Mouse (Mus musculus) left cerebral cortex, postnatal 36 days (tissue): ENCODE measurements around the gene Gli3. TPM values are rescaled to one million over a fixed set of nuclear protein-coding genes. Genes with fewer than 3 reads are reported as not detected.

Experiments
- DNase-seq, 2 experiments: peaks; one replicate each; pipeline ENCODE4 v3.0.0; 2021 to 2022; ENCODE audit warnings: low spot score in 2 of 2, mixed read lengths in 1 of 2
- intact Hi-C: fragments of 180-260 bp; cut with DNase I; formaldehyde crosslinking; loops from one replicate; pipeline ENCODE4 v1.15.1; 2025
- total RNA-seq, 2 experiments: library from RNA; stranded (reverse); gene quantifications; 2 replicates each; pipeline ENCODE4 v1.2.3; 2021

Gene Gli3
- total RNA-seq, 2 experiments from 2014 or later: 9.3 to 9.5 TPM

GRCm38 (mm10) chr13:15692465-15692809 is 229.4 kb downstream of the Gli3 start:
- DNase-seq: no peak
- intact Hi-C loops: no loop called here

- peak; percentile 17 to 26 for DNase-seq
Measured at GRCm38 (mm10) chr13:15698284-15698683, 235.2 kb downstream of the Gli3 start.

GRCm38 (mm10) chr13:15699116-15699515 is 236.1 kb downstream of the Gli3 start:
- intact Hi-C loops: no loop called here

More at GRCm38 (mm10) chr13:15698284-15698683, 235.2 kb downstream of the Gli3 start:
- intact Hi-C loops: no loop called here

GRCm38 (mm10) chr13:15704669-15705068 is 241.6 kb downstream of the Gli3 start:
- DNase-seq: no peak
- intact Hi-C loops: no loop called here

More at GRCm38 (mm10) chr13:15699116-15699515, 236.1 kb downstream of the Gli3 start:
- DNase-seq: no peak

GRCm38 (mm10) chr13:15707481-15707881 is 244.4 kb downstream of the Gli3 start:
- no peak for DNase-seq
- intact Hi-C loops: no loop called here

- DNase-seq: no peak
- intact Hi-C loops: loop anchor here (10.0 kb wide), 1 partner anchor 249 kb away; the partner anchor contains the start of gene Gli3
Measured at GRCm38 (mm10) chr13:15713486-15713885, 250.5 kb downstream of the Gli3 start.

- intact Hi-C loops: loop anchor here (2.0 to 10.0 kb wide), 2 partner anchors 250 to 1044 kb away; partner anchors contain the start of gene Gli3
- no peak for DNase-seq
Measured at GRCm38 (mm10) chr13:15714331-15714725, 251.3 kb downstream of the Gli3 start.

GRCm38 (mm10) chr13:15714726-15715437 is 251.8 kb downstream of the Gli3 start:
- intact Hi-C loops: loop anchor here (2.0 to 10.0 kb wide), 2 partner anchors 250 to 1044 kb away; partner anchors contain the start of gene Gli3
- peak; percentile 25 to 50 for DNase-seq

GRCm38 (mm10) chr13:15721446-15721845 is 258.4 kb downstream of the Gli3 start:
- no peak for DNase-seq
- intact Hi-C loops: no loop called here

GRCm38 (mm10) chr13:15722766-15723379 is 259.8 kb downstream of the Gli3 start:
- no peak for DNase-seq
- intact Hi-C loops: no loop called here

GRCm38 (mm10) chr13:15724723-15725122 is 261.7 kb downstream of the Gli3 start:
- intact Hi-C loops: no loop called here
- DNase-seq: no peak

GRCm38 (mm10) chr13:15741771-15742170 is 278.7 kb downstream of the Gli3 start:
- DNase-seq: peak; percentile 41 to 60
- intact Hi-C loops: no loop called here

- intact Hi-C loops: no loop called here
- DNase-seq: no peak
Measured at GRCm38 (mm10) chr13:15742308-15742707, 279.3 kb downstream of the Gli3 start.

- intact Hi-C loops: no loop called here
- no peak for DNase-seq
Measured at GRCm38 (mm10) chr13:15742777-15743176, 279.7 kb downstream of the Gli3 start.

GRCm38 (mm10) chr13:15758835-15759632 is 296.0 kb downstream of the Gli3 start:
- intact Hi-C loops: loop anchor here (1.0 kb wide), 1 partner anchor 1089 kb away; no protein-coding TSS in a partner anchor
- DNase-seq: peak; percentile 87 to 91

GRCm38 (mm10) chr13:15759633-15760441 is 296.8 kb downstream of the Gli3 start:
- no peak for DNase-seq
- intact Hi-C loops: loop anchor here (1.0 kb wide), 1 partner anchor 1090 kb away; no protein-coding TSS in a partner anchor

GRCm38 (mm10) chr13:15762291-15762690 is 299.3 kb downstream of the Gli3 start:
- intact Hi-C loops: no loop called here
- DNase-seq: no peak

- no peak for DNase-seq
- intact Hi-C loops: loop anchor here (1.0 kb wide), 1 partner anchor 1093 kb away; no protein-coding TSS in a partner anchor
Measured at GRCm38 (mm10) chr13:15762901-15763417, 299.9 kb downstream of the Gli3 start.

- intact Hi-C loops: no loop called here
- peak; percentile 40 to 51 for DNase-seq
Measured at GRCm38 (mm10) chr13:15777624-15778023, 314.6 kb downstream of the Gli3 start.
